Mouse (Mus musculus) bone marrow, adult 2 months (tissue): ENCODE results near the gene Wscd2. TPM values are rescaled to one million over a fixed set of nuclear protein-coding genes. Genes with fewer than 3 reads are reported as not detected.

Source experiments
- H3K27ac ChIP-seq: fragments of 200-500 bp; 2 replicates; pipeline ENCODE4 v1.5.1; 2012; ENCODE audit warnings: low read depth, mild to moderate bottlenecking, control low read depth, inconsistent platforms, low read length; ENCODE audit not compliant: control insufficient read depth, poor library complexity, insufficient read depth
- H3K4me1 ChIP-seq: fragments of 200-500 bp; 2 replicates; pipeline ENCODE4 v1.6.1; 2011; ENCODE audit warnings: low read length; ENCODE audit not compliant: control insufficient read depth, insufficient read depth
- H3K4me3 ChIP-seq: fragments of 200-500 bp; replicated peaks from 2 replicates; pipeline ENCODE3; 2011; ENCODE audit warnings: mild to moderate bottlenecking, low read depth, low read length, control low read depth; ENCODE audit not compliant: control insufficient read depth
- CTCF ChIP-seq: fragments of 200-500 bp; IDR thresholded peaks from 2 replicates; pipeline ENCODE4 v1.5.1; 2011; ENCODE audit warnings: low read length, control low read depth; ENCODE audit not compliant: control insufficient read depth, insufficient read depth
- POLR2A ChIP-seq: fragments of 200-500 bp; IDR thresholded peaks from 2 replicates; pipeline ENCODE4 v1.6.1; 2011; ENCODE audit warnings: low read depth, mild to moderate bottlenecking, control low read depth, low read length, borderline replicate concordance; ENCODE audit not compliant: control insufficient read depth
- WGBS: fragments of 180-500 bp; shearing (Covaris S2); methylation state at CpG from one replicate; pipeline ENCODE4 v1.1.7; 2018; 5-methylcytosine and 5-hydroxymethylcytosine counted together
- polyA plus RNA-seq: library from polyadenylated mRNA; stranded (reverse); fragments of >200 nt; gene quantifications from 2 replicates; pipeline ENCODE4 v1.2.4, GENCODE M21; 2011; ENCODE audit warnings: low replicate concordance; ENCODE audit not compliant: missing spikeins, insufficient read depth, insufficient read length

Wscd2 gene
- polyA plus RNA-seq, 1 experiment, result 0.30 TPM

DNA sequence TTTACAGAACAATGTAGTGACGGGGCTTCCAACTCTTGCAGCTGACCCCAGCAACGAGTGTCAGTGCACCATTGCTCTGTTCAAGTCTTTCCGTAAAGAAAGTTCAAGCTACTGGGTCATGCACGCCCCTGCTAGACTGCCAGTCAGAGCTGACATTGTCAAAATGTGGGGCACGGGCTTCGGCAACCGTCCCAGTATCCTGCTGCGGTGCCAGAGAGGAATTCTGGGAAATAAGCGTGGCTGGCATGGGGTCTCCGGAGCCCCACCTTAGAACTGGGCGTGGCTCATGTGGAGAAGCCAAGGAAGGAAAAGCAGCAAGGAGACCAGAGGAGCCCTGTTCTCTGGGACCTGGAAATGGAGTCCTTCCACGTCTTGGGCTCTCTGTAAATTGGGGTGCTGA lies 75.7 kb downstream of the Wscd2 start:
- Histone ChIP-seq H3K4me1 (no peaks in the 10 kb centered on the region), H3K4me3 (no peak overlapping the region), H3K27ac (no peak overlapping the region)
- 72% methylated on average over 12 of the region's 12 CpGs for WGBS
- TF ChIP-seq POLR2A (no peak), CTCF (no peak)

DNA sequence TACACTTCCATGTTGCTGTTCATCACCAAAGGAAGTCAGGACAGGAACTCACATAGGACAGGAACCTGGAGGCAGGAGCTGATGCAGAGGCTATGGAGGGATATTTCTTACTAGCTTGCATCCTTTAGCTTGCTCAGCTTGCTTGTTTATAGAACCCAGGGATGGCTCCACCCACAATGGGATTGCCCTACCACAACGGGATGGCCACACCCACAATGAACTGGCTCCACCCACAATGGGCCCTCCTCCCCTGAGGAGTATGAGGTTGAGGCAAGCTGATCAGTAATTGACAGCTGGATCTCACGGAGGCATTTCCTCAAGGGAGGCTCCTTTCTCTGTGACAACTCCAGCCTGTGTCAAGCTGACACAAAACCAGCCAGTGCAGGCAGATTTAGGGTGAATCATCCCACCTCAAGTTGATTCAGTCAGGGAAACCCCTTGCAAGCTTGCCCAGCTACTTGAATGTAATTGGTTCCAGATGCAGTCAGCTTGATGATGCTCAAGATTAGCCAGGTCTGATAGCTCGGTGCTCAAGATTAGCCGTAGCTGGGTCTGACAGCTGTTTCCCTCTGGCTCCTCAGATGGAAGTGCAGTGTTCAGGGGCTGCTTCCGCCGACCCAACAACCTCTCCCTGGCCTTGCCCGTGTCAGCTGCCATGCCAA lies 80.1 kb downstream of the Wscd2 start:
- no peaks in the 10 kb centered on the region for H3K4me1 ChIP-seq
- 56% methylated on average over 7 of the region's 7 CpGs for WGBS
- no peak overlapping the region for H3K4me3 ChIP-seq
- H3K27ac ChIP-seq, result no peak overlapping the region
- TF ChIP-seq POLR2A (no peak), CTCF (no peak)

DNA sequence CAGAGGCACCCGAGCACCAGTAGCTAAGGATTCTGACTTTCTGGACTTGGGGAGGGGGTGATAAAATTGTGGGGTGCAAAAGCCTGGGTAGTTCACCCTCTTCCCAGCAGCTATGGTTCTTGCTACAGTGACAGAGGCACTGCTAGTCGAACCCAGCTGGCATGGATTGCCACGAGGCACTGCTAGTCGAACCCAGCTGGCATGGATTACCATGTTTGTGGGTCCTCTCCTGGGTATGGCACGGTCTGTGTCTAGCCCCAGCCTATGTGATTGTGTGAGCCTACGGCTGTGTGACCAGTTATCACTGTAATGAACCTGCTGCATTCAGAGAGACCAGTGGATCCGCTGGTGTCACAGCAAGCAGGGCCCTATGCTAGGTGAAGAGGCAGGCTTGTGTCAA lies 87.4 kb downstream of the Wscd2 start:
- TF ChIP-seq POLR2A (no peak), CTCF (no peak)
- 70% methylated on average over 7 of the region's 7 CpGs for WGBS
- Histone ChIP-seq H3K4me3 (no peak overlapping the region), H3K4me1 (no peaks in the 10 kb centered on the region), H3K27ac (no peak overlapping the region)

DNA sequence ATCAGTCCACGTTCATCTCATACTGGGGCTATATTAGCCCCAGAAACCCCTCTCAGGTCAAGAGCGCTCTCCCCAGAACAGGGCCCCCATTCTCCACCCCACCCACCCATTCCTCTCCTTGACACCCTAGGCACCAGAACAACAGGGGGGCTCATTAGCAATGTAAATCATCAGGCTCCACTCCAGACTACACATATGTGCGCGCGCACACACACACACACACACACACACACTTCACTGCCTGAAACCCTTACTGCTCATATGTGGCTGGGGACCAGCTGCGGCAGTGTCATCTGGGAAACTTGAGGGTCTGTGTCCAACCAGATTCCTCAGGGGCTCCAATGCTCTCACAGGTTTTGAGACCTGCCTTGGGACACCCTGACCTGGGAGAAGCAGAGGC lies 88.3 kb downstream of the Wscd2 start:
- no peak for TF ChIP-seq CTCF
- no peak overlapping the region for H3K27ac ChIP-seq
- no peak overlapping the region for H3K4me3 ChIP-seq
- no peaks in the 10 kb centered on the region for H3K4me1 ChIP-seq
- WGBS, result 84% methylated on average over 6 of the region's 6 CpGs

DNA sequence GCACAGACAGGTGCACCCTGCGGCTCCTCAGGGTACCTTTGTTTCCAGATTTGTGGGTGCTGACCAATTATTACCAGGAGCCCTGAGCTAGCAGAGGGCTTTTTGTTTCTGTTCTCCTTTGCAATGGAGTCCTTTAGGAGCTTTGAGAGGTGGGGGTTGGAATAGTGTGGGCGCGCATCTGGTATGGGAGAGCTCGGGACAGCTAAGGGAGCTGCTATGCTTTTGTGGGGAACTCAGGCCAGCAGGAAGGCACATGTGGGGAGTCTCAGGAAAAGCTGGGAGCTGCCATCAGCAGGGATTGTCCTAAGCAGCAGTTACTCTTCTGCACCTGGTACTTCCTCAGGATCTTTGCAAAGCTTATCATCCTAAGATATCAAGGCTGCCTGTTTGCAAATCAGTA lies 89.0 kb downstream of the Wscd2 start:
- Histone ChIP-seq H3K4me3 (no peak overlapping the region), H3K4me1 (no peaks in the 10 kb centered on the region), H3K27ac (no peak overlapping the region)
- 77% methylated on average over 4 of the region's 4 CpGs for WGBS
- TF ChIP-seq POLR2A (no peak), CTCF (no peak)

DNA sequence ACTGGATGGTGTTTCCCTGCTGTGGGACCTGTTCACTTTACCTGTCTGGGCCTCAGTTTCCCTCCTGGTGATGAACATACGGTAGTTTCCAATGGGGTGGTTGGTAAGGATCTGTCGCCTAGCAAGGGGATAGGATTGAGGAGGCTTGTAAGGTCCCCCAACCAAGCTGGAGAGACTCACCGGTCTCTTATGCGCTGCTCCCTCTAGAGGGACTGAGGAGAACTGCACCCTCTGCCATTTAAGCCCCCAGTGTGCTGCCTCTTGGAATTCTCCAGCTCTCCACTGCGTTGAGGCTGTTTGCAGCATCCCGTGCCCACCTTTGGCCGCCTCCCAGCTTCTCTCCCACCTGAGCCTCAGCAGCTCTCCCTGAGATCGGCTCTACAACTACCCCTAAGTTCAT lies 90.1 kb downstream of the Wscd2 start:
- WGBS, result 58% methylated on average over 8 of the region's 8 CpGs
- H3K4me1 ChIP-seq, result no peaks in the 10 kb centered on the region
- H3K27ac ChIP-seq, result no peak overlapping the region
- no peak overlapping the region for H3K4me3 ChIP-seq
- peak; percentile 53; the same call in 1 of the 2 replicates for TF ChIP-seq CTCF
- no peak for TF ChIP-seq POLR2A

DNA sequence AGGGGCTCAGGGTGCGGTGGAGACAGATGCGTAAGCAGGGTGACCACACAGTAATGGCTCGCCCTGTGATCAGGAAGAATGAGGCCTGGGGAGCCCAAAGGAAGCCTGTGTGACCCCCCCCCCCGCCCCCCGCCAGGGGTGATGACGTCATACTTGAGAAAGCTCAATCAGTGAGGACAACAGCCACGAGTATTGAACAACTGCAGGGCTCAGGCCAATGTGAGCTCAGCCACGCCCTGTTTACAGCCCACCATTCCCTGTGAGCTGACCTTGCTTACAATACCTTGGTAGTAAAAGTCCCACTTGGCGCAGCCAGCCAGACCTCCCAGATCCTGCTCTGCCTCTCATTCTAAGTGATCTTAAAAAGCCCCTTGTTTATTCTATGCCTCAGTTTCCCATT lies 90.7 kb downstream of the Wscd2 start:
- Histone ChIP-seq H3K27ac (no peak overlapping the region), H3K4me3 (no peak overlapping the region), H3K4me1 (no peaks in the 10 kb centered on the region)
- WGBS, result 53% methylated on average over 9 of the region's 9 CpGs
- TF ChIP-seq CTCF, result no peak
- no peak for TF ChIP-seq POLR2A

DNA sequence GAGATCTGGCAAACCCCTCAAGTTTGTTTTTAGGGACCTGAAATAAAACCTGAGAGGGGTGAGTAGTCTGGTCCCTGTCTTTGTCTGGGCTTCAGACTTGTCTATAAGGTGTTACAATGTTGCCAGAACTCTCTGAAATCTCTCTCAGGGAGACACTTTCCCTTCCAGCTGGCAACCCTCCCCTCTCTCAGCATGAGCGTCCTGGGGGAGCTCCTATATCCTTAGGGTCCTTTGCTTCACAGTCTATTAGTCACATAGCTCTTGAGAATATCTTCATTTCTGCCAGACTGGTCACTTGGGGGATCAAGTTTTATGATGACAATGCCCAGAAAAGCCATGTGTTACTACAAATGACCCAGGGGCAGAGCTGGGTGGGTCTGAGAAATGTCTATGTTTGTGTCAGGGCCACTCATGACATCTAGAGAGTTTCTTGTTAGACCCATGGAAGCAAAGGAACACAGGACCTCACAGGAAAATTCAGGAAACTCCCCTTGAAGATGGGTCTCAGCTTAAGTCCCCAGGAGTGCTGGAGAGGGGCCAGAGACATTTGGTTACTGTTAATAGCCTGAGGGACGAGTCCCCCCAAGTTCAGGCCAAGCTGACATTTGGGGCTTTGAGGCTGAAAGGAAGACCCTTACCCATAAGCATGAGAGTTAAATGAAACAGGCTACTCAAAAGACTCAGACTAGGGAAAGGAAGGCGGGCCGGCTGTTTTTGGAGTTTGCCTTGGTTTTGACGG lies 93.5 kb downstream of the Wscd2 start:
- H3K4me1 ChIP-seq, result no peaks in the 10 kb centered on the region
- no peak overlapping the region for H3K27ac ChIP-seq
- 69% methylated on average over 5 of the region's 5 CpGs for WGBS
- no peak overlapping the region for H3K4me3 ChIP-seq
- TF ChIP-seq CTCF (no peak), POLR2A (no peak)
